Mouse (Mus musculus) liver, embryonic 13.5 days (tissue): ENCODE measurements around the gene Akap8. TPM values are rescaled to one million over a fixed set of nuclear protein-coding genes. Genes with fewer than 3 reads are reported as not detected.

Experiments used
- ATAC-seq: fragments of 200-750 bp; cut with Nextera tagmentation; 2 replicates; pipeline ENCODE4 v1.8.0; 2017; ENCODE audit warnings: low read depth, mild to moderate bottlenecking, moderate number of reproducible peaks, moderate library complexity
- DNase-seq: peaks from one replicate; pipeline ENCODE4 v3.0.0; 2022
- H3K27ac ChIP-seq: fragments of 300-500 bp; sonication (generic); 2 replicates; pipeline ENCODE4 v1.5.1; 2015; ENCODE audit warnings: moderate library complexity, mild to moderate bottlenecking, inconsistent platforms
- H3K27me3 ChIP-seq: fragments of 300-500 bp; sonication (generic); 2 replicates; pipeline ENCODE4 v1.6.1; 2015; ENCODE audit warnings: mild to moderate bottlenecking, inconsistent platforms
- H3K36me3 ChIP-seq: fragments of 300-500 bp; sonication (generic); 2 replicates; pipeline ENCODE4 v1.6.1; 2015; ENCODE audit warnings: mild to moderate bottlenecking, inconsistent platforms
- H3K4me1 ChIP-seq: fragments of 300-500 bp; sonication (generic); replicated peaks from 2 replicates; pipeline ENCODE4 v1.6.1; 2015; ENCODE audit warnings: inconsistent platforms
- H3K4me2 ChIP-seq: fragments of 300-500 bp; sonication (generic); 2 replicates; pipeline ENCODE4 v1.6.1; 2015; ENCODE audit warnings: inconsistent platforms, mild to moderate bottlenecking, moderate library complexity
- H3K4me3 ChIP-seq: fragments of 300-500 bp; sonication (generic); replicated peaks from 2 replicates; pipeline ENCODE4 v1.5.1; 2015; ENCODE audit warnings: mild to moderate bottlenecking, inconsistent platforms
- H3K9ac ChIP-seq: fragments of 300-500 bp; sonication (generic); 2 replicates; pipeline ENCODE4 v1.6.1; 2015; ENCODE audit warnings: mild to moderate bottlenecking, inconsistent platforms
- H3K9me3 ChIP-seq: fragments of 300-500 bp; sonication (generic); replicated peaks from 2 replicates; pipeline ENCODE4 v1.6.1; 2016; ENCODE audit warnings: inconsistent platforms
- WGBS: fragments of 180-500 bp; shearing (Covaris S2); methylation state at CpG from one replicate; pipeline ENCODE4 v1.1.7; 2015; ENCODE audit not compliant: insufficient replicate concordance; 5-methylcytosine and 5-hydroxymethylcytosine counted together
- polyA plus RNA-seq: library from polyadenylated mRNA; unstranded; fragments of >200 nt; fragmentation: Nextera tagmentation; extraction: Ambion mirVana; gene quantifications from 2 replicates; pipeline ENCODE4 v1.2.1, GENCODE M21; 2015

Akap8 gene
- polyA plus RNA-seq, 1 experiment from 2014 or later = 40.5 TPM

DNA sequence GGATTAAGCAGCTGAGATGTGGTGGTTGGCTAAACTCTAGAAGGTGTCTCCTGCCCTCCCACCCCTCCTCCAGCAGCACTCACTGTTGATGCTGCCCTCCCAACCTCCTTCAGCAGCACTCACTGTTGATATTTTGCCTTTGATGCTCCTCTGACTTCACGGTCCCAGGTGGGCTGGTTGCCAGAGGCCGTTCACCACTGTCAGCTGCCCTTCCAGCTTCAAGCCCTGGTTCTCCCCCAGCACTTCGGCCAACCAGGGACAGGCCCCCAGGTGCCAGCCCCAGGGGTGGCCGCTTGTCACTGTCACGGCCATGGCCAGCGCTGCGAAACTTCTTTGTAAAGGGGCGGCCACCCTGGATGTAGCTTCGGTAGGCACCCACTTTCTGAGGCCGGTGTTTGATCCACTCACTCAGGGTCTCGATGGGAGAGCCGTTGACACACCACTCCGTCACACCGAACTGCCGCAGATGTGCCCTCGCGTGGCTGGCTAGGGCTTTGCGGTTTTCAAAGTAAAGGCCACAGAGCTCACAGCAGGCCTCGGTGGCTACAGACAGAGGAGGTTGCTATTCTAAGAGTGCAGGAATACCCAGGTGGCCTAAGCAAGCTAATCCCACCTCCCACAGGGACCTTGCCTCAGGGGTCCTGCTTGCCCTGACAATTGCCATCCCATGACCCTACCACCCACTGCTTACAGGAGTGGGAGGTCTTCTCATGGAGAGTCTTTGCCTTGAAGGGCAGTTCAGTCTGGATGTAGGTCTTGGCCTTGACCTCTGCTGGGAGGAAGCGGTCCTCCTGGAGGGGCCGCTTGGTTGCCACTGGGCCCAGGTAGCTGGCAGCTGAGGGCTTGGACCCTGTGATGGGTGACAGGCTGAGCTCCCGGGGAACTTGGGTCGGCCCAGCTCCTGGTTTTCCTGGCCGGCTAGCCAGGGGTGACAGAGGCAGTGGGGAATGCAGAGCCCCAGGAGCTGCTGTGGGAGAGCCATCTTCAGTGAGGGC, 36.0 kb upstream of the Akap8 start:
- Histone ChIP-seq H3K36me3 (peaks cover 85% of the 10 kb centered on the region), H3K27ac (no peak overlapping the region), H3K27me3 (no peaks in the 10 kb centered on the region), H3K9me3 (no peaks in the 10 kb centered on the region), H3K4me3 (no peak overlapping the region), H3K9ac (no peak overlapping the region), H3K4me1 (peaks cover 10% of the 10 kb centered on the region), H3K4me2 (no peak overlapping the region)
- DNase-seq = no peak
- no peak for ATAC-seq
- 90% methylated on average over 24 of the region's 24 CpGs for WGBS

GRCm38 (mm10) chr17:32356281-32356680, 35.2 kb upstream of the Akap8 start:
- Histone ChIP-seq H3K27me3 (no peaks in the 10 kb centered on the region), H3K4me1 (peaks cover 11% of the 10 kb centered on the region), H3K9ac (no peak overlapping the region), H3K9me3 (no peaks in the 10 kb centered on the region), H3K4me3 (no peak overlapping the region), H3K36me3 (peaks cover 77% of the 10 kb centered on the region), H3K27ac (no peak overlapping the region), H3K4me2 (no peak overlapping the region)
- no peak for DNase-seq
- no peak for ATAC-seq
- WGBS = 80% methylated on average over 9 of the region's 9 CpGs

- H3K27me3 ChIP-seq = no peaks in the 10 kb centered on the region
- no peak overlapping the region for H3K4me2 ChIP-seq
- H3K9me3 ChIP-seq = no peaks in the 10 kb centered on the region
- peaks cover 65% of the 10 kb centered on the region for H3K36me3 ChIP-seq
- ATAC-seq (no peak), DNase-seq (no peak)
- peaks cover 13% of the 10 kb centered on the region for H3K4me1 ChIP-seq
- no peak overlapping the region for H3K9ac ChIP-seq
- WGBS = 88% methylated on average over 6 of the region's 6 CpGs
- no peak overlapping the region for H3K4me3 ChIP-seq
- H3K27ac ChIP-seq = no peak overlapping the region
These were observed 34.0 kb upstream of the Akap8 start for GRCm38 (mm10) chr17:32355031-32355430.

- no peak for ATAC-seq
- 64% methylated on average over 5 of the region's 5 CpGs for WGBS
- H3K36me3 ChIP-seq = peaks cover 57% of the 10 kb centered on the region
These were observed 33.2 kb upstream of the Akap8 start for GRCm38 (mm10) chr17:32354211-32354610.

DNA sequence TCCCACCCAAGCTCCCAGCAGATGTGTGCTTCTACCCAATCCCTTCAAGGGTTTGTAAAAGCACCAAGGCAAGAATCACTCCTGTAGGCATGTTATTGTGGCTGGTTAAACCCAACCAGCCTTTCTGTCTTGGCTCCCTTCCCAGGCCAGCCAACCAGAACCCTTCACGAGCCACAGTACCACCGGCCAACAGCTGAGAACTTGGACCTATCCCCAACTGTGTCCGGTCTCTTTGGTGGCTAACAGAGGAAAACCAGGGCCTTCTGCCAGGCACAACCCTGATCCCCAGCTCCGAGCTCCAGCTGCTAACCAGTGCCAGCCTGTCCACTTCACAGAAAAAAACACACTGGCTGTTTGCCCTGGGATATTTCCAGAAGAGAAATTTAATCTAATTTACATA, 32.7 kb upstream of the Akap8 start:
- H3K4me3 ChIP-seq = no peak overlapping the region
- no peak overlapping the region for H3K27ac ChIP-seq
- DNase-seq (no peak), ATAC-seq (no peak)
- peaks cover 51% of the 10 kb centered on the region for H3K36me3 ChIP-seq
- H3K9ac ChIP-seq = no peak overlapping the region
- no peak overlapping the region for H3K4me2 ChIP-seq
- no peaks in the 10 kb centered on the region for H3K27me3 ChIP-seq
- no peaks in the 10 kb centered on the region for H3K9me3 ChIP-seq
- H3K4me1 ChIP-seq = peaks cover 26% of the 10 kb centered on the region
- WGBS = 84% methylated on average over 4 of the region's 4 CpGs

More at GRCm38 (mm10) chr17:32354211-32354610, 33.2 kb upstream of the Akap8 start:
- H3K4me1 ChIP-seq = peaks cover 20% of the 10 kb centered on the region
- H3K9me3 ChIP-seq = no peaks in the 10 kb centered on the region
- no peak for DNase-seq
- no peak overlapping the region for H3K27ac ChIP-seq
- H3K27me3 ChIP-seq = no peaks in the 10 kb centered on the region
- H3K9ac ChIP-seq = no peak overlapping the region
- H3K4me3 ChIP-seq = no peak overlapping the region
- H3K4me2 ChIP-seq = no peak overlapping the region

GRCm38 (mm10) chr17:32351726-32352125, 30.7 kb upstream of the Akap8 start:
- DNase-seq = no peak
- peaks cover 32% of the 10 kb centered on the region for H3K36me3 ChIP-seq
- ATAC-seq = no peak
- no peak overlapping the region; the same call in 1 of the 2 replicates for H3K4me2 ChIP-seq
- H3K9ac ChIP-seq = no peak overlapping the region
- H3K27ac ChIP-seq = 0 out of 2 replicates have a peak overlapping the region, but pooled peaks have one; percentile 24
- H3K4me1 ChIP-seq = peaks cover 39% of the 10 kb centered on the region
- H3K27me3 ChIP-seq = no peaks in the 10 kb centered on the region
- no peaks in the 10 kb centered on the region for H3K9me3 ChIP-seq
- no peak overlapping the region for H3K4me3 ChIP-seq

GRCm38 (mm10) chr17:32351269-32351668, 30.2 kb upstream of the Akap8 start:
- peaks cover 27% of the 10 kb centered on the region for H3K36me3 ChIP-seq
- 59% methylated on average over 3 of the region's 3 CpGs for WGBS
- peak overlapping the region; percentile 73 for H3K4me2 ChIP-seq
- no peaks in the 10 kb centered on the region for H3K27me3 ChIP-seq
- H3K4me1 ChIP-seq = peaks cover 39% of the 10 kb centered on the region
- H3K4me3 ChIP-seq = peak overlapping the region; percentile 89
- ATAC-seq (no peak), DNase-seq (no peak)
- 0 out of 2 replicates have a peak overlapping the region, but pooled peaks have one; percentile 6 for H3K27ac ChIP-seq
- peak overlapping the region; percentile 63 for H3K9ac ChIP-seq
- no peaks in the 10 kb centered on the region for H3K9me3 ChIP-seq

- H3K27me3 ChIP-seq = no peaks in the 10 kb centered on the region
- peak within 1 kb of the TSS; percentile 82 for H3K9ac ChIP-seq
- H3K27ac ChIP-seq = peak within 1 kb of the TSS; percentile 92
- peak within 1 kb of the TSS; percentile 89 for H3K4me3 ChIP-seq
- H3K4me1 ChIP-seq = peaks cover 39% of the 10 kb centered on the region
- peak; percentile 96 for ATAC-seq
- H3K36me3 ChIP-seq = peaks cover 19% of the 10 kb centered on the region
- peak; percentile 98 for DNase-seq
- under 1% methylated on average over 37 of the region's 37 CpGs for WGBS
- H3K9me3 ChIP-seq = no peaks in the 10 kb centered on the region
- peak within 1 kb of the TSS; percentile 90 for H3K4me2 ChIP-seq
These were observed 29.4 kb upstream of the Akap8 start, which contains the start of gene Akap8l for GRCm38 (mm10) chr17:32350382-32350983. Gene Akap8l, minus strand, starts transcription at chr17:32350607.

DNA sequence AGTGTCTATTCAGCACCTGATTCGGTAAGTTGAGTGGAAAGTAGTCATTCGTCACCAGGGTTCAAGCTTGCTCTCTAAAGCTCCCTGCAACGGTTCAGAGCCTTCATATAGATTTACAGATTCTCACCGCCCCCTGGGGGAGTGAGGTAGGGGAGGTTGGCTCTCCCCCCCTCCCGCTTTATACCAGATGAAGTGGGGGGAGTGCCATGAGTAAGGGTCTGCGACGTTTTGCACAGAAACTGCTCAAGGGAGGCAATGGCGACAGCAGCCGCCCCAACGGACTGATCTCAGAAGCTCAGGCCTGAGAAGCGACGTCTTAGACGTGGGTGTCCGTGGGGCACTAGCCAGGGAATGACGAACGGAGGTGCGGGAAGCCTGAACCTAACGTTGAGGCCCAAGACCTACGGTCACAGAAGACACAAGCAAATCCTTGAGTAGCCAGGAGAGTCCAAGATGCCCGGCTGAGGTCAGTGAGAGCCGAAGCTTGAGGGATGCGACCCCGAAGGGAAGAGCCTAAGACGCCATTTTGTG, 28.9 kb upstream of the Akap8 start:
- ATAC-seq (peak; percentile 6; the same call in 1 of the 2 replicates), DNase-seq (peak; percentile 15)
- Histone ChIP-seq H3K9me3 (no peaks in the 10 kb centered on the region), H3K27me3 (no peaks in the 10 kb centered on the region), H3K4me2 (peak overlapping the region; percentile 90), H3K36me3 (peaks cover 16% of the 10 kb centered on the region), H3K4me1 (peaks cover 39% of the 10 kb centered on the region), H3K9ac (peak overlapping the region; percentile 82), H3K27ac (peak overlapping the region; percentile 92), H3K4me3 (peak overlapping the region; percentile 89)
- 1% methylated on average over 24 of the region's 24 CpGs for WGBS

DNA sequence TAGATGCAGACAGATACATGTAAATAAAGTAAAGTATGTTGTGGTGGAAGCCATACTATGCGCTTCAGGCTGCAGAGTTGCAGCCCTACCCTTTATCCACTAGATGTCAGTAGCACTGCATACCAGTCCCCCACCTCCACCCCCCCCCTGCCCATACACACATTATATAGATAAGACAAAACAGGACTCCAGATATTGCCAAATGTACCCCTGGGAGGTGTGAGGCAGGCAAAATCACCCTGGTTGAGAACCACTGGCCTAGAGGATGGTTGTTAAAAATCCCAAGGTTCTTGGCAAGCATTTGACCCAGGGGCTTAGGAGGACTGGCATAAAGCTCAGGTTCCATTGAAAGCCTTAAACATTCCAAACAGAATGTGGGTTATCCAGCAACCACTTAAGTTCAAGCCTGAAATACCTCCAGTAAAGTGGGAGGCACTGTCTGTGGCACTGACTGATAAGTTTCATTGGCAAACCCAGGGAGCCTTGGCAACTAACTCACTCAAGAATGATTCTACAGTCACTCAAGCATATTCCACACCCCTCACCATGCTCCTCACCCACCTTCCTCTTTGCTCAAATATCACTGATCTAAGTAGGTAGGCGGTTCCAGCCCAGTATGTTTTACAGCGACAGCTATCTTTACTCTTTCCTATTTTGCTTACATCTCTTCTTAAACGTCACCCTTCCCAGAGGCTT, 28.1 kb upstream of the Akap8 start:
- ATAC-seq = peak; percentile 45

DNA sequence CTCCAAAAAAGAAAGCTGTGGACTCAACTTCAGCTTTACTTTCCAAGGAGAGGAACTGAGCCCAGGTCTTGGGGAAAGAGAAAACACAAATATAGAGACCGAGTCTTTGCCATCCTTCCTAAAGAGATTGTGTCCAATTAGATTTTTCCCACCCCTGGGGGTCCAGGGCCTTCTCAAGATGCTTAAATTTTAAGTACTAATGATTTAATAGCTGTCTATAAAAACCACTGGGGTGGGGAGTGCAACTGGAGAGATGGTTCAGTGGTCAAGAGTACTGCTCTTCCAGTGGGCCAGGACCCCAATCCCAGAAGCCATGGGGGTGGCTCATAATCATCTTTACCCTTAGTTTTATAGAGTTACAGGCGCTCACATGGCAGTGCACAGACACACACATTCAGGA, 27.4 kb upstream of the Akap8 start:
- Histone ChIP-seq H3K4me1 (peaks cover 39% of the 10 kb centered on the region), H3K4me2 (peak overlapping the region; percentile 90), H3K9ac (peak overlapping the region; percentile 82), H3K27me3 (no peaks in the 10 kb centered on the region), H3K36me3 (peaks cover 15% of the 10 kb centered on the region), H3K9me3 (no peaks in the 10 kb centered on the region), H3K4me3 (peak overlapping the region; percentile 89), H3K27ac (peak overlapping the region; percentile 92)
- DNase-seq (no peak), ATAC-seq (no peak)
- WGBS = 73% methylated on average over 2 of the region's 2 CpGs

More for the DNA sequence above, 28.1 kb upstream of the Akap8 start:
- 4% methylated on average over 4 of the region's 4 CpGs for WGBS
- Histone ChIP-seq H3K27ac (peak overlapping the region; percentile 92), H3K4me1 (peaks cover 39% of the 10 kb centered on the region), H3K27me3 (no peaks in the 10 kb centered on the region), H3K4me2 (peak overlapping the region; percentile 90), H3K9me3 (no peaks in the 10 kb centered on the region), H3K36me3 (peaks cover 15% of the 10 kb centered on the region), H3K9ac (peak overlapping the region; percentile 82), H3K4me3 (peak overlapping the region; percentile 89)
- peak; percentile 51 for DNase-seq
